Mouse (Mus musculus): ENCODE results near the gene Alyref. TPM values are rescaled to one million over a fixed set of nuclear protein-coding genes. Genes with fewer than 3 reads are reported as not detected.

Gene Alyref
- polyA plus RNA-seq, 1 experiment from 2014 or later = 162 TPM

GRCm38 (mm10) chr11:120615606-120616203, 17.5 kb upstream of the Alyref start:
- H3K9ac ChIP-seq (replicated peaks) = peak overlapping the region; percentile 94
- peaks cover 57% of the 10 kb centered on the region for H3K36me3 ChIP-seq (replicated peaks; ENCODE audit: insufficient read depth, low read length)

DNA sequence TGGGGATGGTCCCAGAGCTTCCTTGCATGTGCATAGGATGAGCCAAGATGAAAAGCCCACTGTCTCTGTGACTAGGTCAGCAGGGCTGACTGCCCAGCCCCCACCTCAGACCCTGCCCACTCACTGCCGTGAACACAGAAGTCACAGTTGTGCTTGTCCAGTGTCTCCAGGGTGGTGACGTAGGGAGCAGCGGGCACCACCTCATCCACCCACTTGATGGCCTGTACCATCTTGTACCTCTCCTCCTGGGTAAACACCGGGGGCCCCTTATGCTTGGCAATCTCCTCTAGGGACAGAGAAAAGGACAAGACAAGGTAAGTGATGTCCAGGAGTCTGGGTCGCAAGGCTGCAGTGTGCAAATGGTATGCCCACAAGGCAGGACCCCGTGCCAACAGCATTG, 17.0 kb upstream of the Alyref start:
- H3K27me3 ChIP-seq (ENCODE audit: insufficient read depth, low read length) = no peaks in the 10 kb centered on the region
- DNase-seq (no peak), ATAC-seq (no peak)
- peaks cover 56% of the 10 kb centered on the region for H3K36me3 ChIP-seq (replicated peaks; ENCODE audit: insufficient read depth, low read length)
- TF ChIP-seq EP300 (IDR thresholded peaks at IDR 0.05; ENCODE audit: low read depth) (no peak), CTCF (IDR thresholded peaks at IDR 0.05; ENCODE audit: low read depth) (no peak)
- no peaks in the 10 kb centered on the region for H3K9me3 ChIP-seq (ENCODE audit: low read length)
- peak overlapping the region; percentile 98 for H3K4me2 ChIP-seq (ENCODE audit: low read depth, low read length)
- peaks cover 28% of the 10 kb centered on the region for H3K4me1 ChIP-seq (ENCODE audit: insufficient read depth)
- H3K27ac ChIP-seq (ENCODE audit: low read depth) = peak overlapping the region; percentile 12; the same call in 1 of the 2 replicates
- H3K4me3 ChIP-seq (ENCODE audit: low read depth, low read length) = 0 out of 2 replicates have a peak overlapping the region, but pooled peaks have one; percentile 7
- no peak overlapping the region; the same call in 1 of the 2 replicates for H3K9ac ChIP-seq (replicated peaks)
- 86% methylated on average over 6 of the region's 6 CpGs for WGBS (ENCODE audit: insufficient replicate concordance)

More at GRCm38 (mm10) chr11:120615606-120616203, 17.5 kb upstream of the Alyref start:
- Histone ChIP-seq H3K27ac (ENCODE audit: low read depth) (peak overlapping the region; percentile 95), H3K9me3 (ENCODE audit: low read length) (no peaks in the 10 kb centered on the region), H3K4me1 (ENCODE audit: insufficient read depth) (peaks cover 28% of the 10 kb centered on the region), H3K4me2 (ENCODE audit: low read depth, low read length) (peak overlapping the region; percentile 98), H3K27me3 (ENCODE audit: insufficient read depth, low read length) (no peaks in the 10 kb centered on the region), H3K4me3 (ENCODE audit: low read depth, low read length) (peak overlapping the region; percentile 92)
- ATAC-seq = peak; percentile 18
- TF ChIP-seq EP300 (IDR thresholded peaks at IDR 0.05; ENCODE audit: low read depth) (no peak), CTCF (IDR thresholded peaks at IDR 0.05; ENCODE audit: low read depth) (no peak)
- 82% methylated on average over 11 of the region's 11 CpGs for WGBS (ENCODE audit: insufficient replicate concordance)
- DNase-seq = no peak

GRCm38 (mm10) chr11:120613976-120614375, 15.8 kb upstream of the Alyref start:
- Histone ChIP-seq H3K4me3 (ENCODE audit: low read depth, low read length) (no peak overlapping the region), H3K4me2 (ENCODE audit: low read depth, low read length) (no peak overlapping the region), H3K36me3 (replicated peaks; ENCODE audit: insufficient read depth, low read length) (peaks cover 47% of the 10 kb centered on the region), H3K27ac (ENCODE audit: low read depth) (no peak overlapping the region), H3K4me1 (ENCODE audit: insufficient read depth) (peaks cover 33% of the 10 kb centered on the region), H3K27me3 (ENCODE audit: insufficient read depth, low read length) (no peaks in the 10 kb centered on the region), H3K9ac (replicated peaks) (no peak overlapping the region), H3K9me3 (ENCODE audit: low read length) (no peaks in the 10 kb centered on the region)
- 82% methylated on average over 8 of the region's 8 CpGs for WGBS (ENCODE audit: insufficient replicate concordance)
- TF ChIP-seq CTCF (IDR thresholded peaks at IDR 0.05; ENCODE audit: low read depth) = no peak
- no peak for TF ChIP-seq EP300 (IDR thresholded peaks at IDR 0.05; ENCODE audit: low read depth)
- ATAC-seq = no peak
- no peak for DNase-seq

DNA sequence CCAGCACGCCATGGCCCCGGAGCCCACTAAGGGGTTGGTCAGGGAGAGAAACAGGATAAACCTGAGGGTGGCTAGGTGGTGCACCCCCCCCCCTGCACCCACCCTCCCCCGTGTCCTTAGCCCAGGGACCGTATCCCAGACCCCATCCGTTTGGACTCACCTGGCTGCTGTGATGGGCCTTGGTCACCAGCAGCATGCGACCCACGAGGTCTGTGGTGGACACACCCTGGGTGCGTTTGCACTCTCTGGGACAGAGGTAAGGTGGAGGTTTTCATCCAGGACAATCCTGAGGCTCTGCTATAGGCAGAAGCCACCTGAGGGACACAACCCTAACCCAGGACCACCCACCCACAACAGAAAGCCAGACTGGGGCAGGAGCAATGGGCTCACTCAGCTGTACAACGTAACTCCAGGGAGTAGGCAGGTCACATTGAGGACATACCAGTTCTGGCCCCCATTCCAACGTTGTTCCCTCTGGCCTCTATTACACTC, 15.4 kb upstream of the Alyref start:
- no peak overlapping the region for H3K4me2 ChIP-seq (ENCODE audit: low read depth, low read length)
- 81% methylated on average over 10 of the region's 10 CpGs for WGBS (ENCODE audit: insufficient replicate concordance)
- TF ChIP-seq CTCF (IDR thresholded peaks at IDR 0.05; ENCODE audit: low read depth) (no peak), EP300 (IDR thresholded peaks at IDR 0.05; ENCODE audit: low read depth) (no peak)
- H3K9ac ChIP-seq (replicated peaks) = no peak overlapping the region
- no peaks in the 10 kb centered on the region for H3K9me3 ChIP-seq (ENCODE audit: low read length)
- H3K4me3 ChIP-seq (ENCODE audit: low read depth, low read length) = no peak overlapping the region
- H3K27me3 ChIP-seq (ENCODE audit: insufficient read depth, low read length) = no peaks in the 10 kb centered on the region
- peaks cover 43% of the 10 kb centered on the region for H3K36me3 ChIP-seq (replicated peaks; ENCODE audit: insufficient read depth, low read length)
- H3K27ac ChIP-seq (ENCODE audit: low read depth) = no peak overlapping the region; the same call in 1 of the 2 replicates
- no peak for DNase-seq
- peaks cover 35% of the 10 kb centered on the region for H3K4me1 ChIP-seq (ENCODE audit: insufficient read depth)
- no peak for ATAC-seq

DNA sequence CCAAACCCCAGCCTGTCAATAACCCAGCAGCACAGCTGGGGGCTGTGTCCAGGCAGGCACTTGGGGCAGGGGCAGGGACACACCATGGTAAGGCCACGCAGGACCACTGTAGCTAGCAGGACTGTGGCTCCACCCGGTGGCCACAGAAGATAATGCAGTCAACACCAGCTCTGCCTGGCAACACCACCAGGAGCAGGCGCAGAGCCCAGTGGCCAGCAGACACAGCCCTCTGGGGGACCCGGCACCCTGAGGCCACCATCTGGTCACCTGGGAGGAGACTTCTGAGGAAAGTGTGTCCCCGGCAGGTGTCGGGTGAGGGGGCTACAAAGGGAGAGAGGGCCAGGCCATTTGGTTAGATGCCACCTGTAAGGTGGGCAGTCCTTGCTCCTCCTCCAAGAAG, 14.6 kb upstream of the Alyref start:
- TF ChIP-seq CTCF (IDR thresholded peaks at IDR 0.05; ENCODE audit: low read depth) (peak; percentile 96), EP300 (IDR thresholded peaks at IDR 0.05; ENCODE audit: low read depth) (no peak)
- Histone ChIP-seq H3K4me1 (ENCODE audit: insufficient read depth) (peaks cover 28% of the 10 kb centered on the region), H3K36me3 (replicated peaks; ENCODE audit: insufficient read depth, low read length) (peaks cover 38% of the 10 kb centered on the region), H3K9ac (replicated peaks) (no peak overlapping the region), H3K4me3 (ENCODE audit: low read depth, low read length) (no peak overlapping the region), H3K27me3 (ENCODE audit: insufficient read depth, low read length) (no peaks in the 10 kb centered on the region), H3K4me2 (ENCODE audit: low read depth, low read length) (no peak overlapping the region), H3K9me3 (ENCODE audit: low read length) (no peaks in the 10 kb centered on the region), H3K27ac (ENCODE audit: low read depth) (no peak overlapping the region)
- WGBS (ENCODE audit: insufficient replicate concordance) = 43% methylated on average over 6 of the region's 6 CpGs
- DNase-seq (peak; percentile 87), ATAC-seq (peak; percentile 16; the same call in 1 of the 2 replicates)

GRCm38 (mm10) chr11:120610477-120611046, 12.4 kb upstream of the Alyref start:
- Histone ChIP-seq H3K36me3 (replicated peaks; ENCODE audit: insufficient read depth, low read length) (peaks cover 40% of the 10 kb centered on the region), H3K4me2 (ENCODE audit: low read depth, low read length) (no peak overlapping the region), H3K4me1 (ENCODE audit: insufficient read depth) (peaks cover 10% of the 10 kb centered on the region), H3K4me3 (ENCODE audit: low read depth, low read length) (no peak overlapping the region), H3K27ac (ENCODE audit: low read depth) (no peak overlapping the region), H3K9ac (replicated peaks) (no peak overlapping the region), H3K9me3 (ENCODE audit: low read length) (no peaks in the 10 kb centered on the region), H3K27me3 (ENCODE audit: insufficient read depth, low read length) (no peaks in the 10 kb centered on the region)
- WGBS (ENCODE audit: insufficient replicate concordance) = 84% methylated on average over 9 of the region's 9 CpGs
- DNase-seq = no peak
- no peak for TF ChIP-seq CTCF (IDR thresholded peaks at IDR 0.05; ENCODE audit: low read depth)
- no peak for TF ChIP-seq EP300 (IDR thresholded peaks at IDR 0.05; ENCODE audit: low read depth)
- no peak for ATAC-seq
